Mouse (Mus musculus) hindbrain, postnatal 0 days (tissue): ENCODE data around the gene Eepd1. TPM values are rescaled to one million over a fixed set of nuclear protein-coding genes. Genes with fewer than 3 reads are reported as not detected.

ENCODE experiments used
- ATAC-seq: fragments of 200-750 bp; cut with Nextera tagmentation; 2 replicates; pipeline ENCODE4 v1.8.0; 2017; ENCODE audit warnings: mild to moderate bottlenecking, moderate TSS enrichment, moderate library complexity
- DNase-seq: peaks from one replicate; pipeline ENCODE4 v3.0.0-alpha.2; 2015; ENCODE audit warnings: low spot score
- H3K27ac ChIP-seq: fragments of 300-500 bp; sonication (generic); 2 replicates; pipeline ENCODE4 v1.5.1; 2014; ENCODE audit warnings: mild to moderate bottlenecking
- H3K27me3 ChIP-seq: fragments of 300-500 bp; sonication (generic); 2 replicates; pipeline ENCODE4 v1.6.1; 2014; ENCODE audit warnings: low read length, mixed read lengths; ENCODE audit not compliant: insufficient read depth
- H3K36me3 ChIP-seq: fragments of 300-500 bp; sonication (generic); 2 replicates; pipeline ENCODE4 v1.6.1; 2014; ENCODE audit warnings: low read length, mixed read lengths; ENCODE audit not compliant: insufficient read depth
- H3K4me1 ChIP-seq: fragments of 300-500 bp; sonication (generic); 2 replicates; pipeline ENCODE4 v1.6.1; 2014; ENCODE audit warnings: antibody characterized with exemption, low read length, mixed read lengths; ENCODE audit not compliant: insufficient read depth
- H3K4me2 ChIP-seq: fragments of 300-500 bp; sonication (generic); 2 replicates; pipeline ENCODE4 v1.6.1; 2014; ENCODE audit warnings: low read depth, mild to moderate bottlenecking, low read length, moderate library complexity, mixed read lengths
- H3K4me3 ChIP-seq: fragments of 300-500 bp; sonication (generic); 2 replicates; pipeline ENCODE4 v1.5.1; 2014; ENCODE audit warnings: low read length
- H3K9ac ChIP-seq: fragments of 300-500 bp; sonication (generic); replicated peaks from 2 replicates; pipeline ENCODE4 v1.6.1; 2014; ENCODE audit warnings: mild to moderate bottlenecking, low read length, moderate library complexity, mixed read lengths
- H3K9me3 ChIP-seq: fragments of 300-500 bp; sonication (generic); 2 replicates; pipeline ENCODE4 v1.6.1; 2016; ENCODE audit warnings: low read length, mixed read lengths
- CTCF ChIP-seq: IDR thresholded peaks from 2 replicates; pipeline ENCODE4 v1.5.1; 2016; ENCODE audit warnings: antibody characterized with exemption, control low read depth, low read depth
- WGBS: fragments of 180-500 bp; shearing (Covaris S2); extraction: QIAGEN DNeasy Blood & Tissue Kit; methylation state at CpG from one replicate; pipeline ENCODE4 v1.1.7; 2014; 5-methylcytosine and 5-hydroxymethylcytosine counted together
- polyA plus RNA-seq: library from polyadenylated mRNA; unstranded; fragments of >200 nt; fragmentation: Nextera tagmentation; extraction: Ambion mirVana; gene quantifications from 2 replicates; pipeline ENCODE4 v1.2.1, GENCODE M21; 2015
- total RNA-seq: library from RNA; depleted of rRNA; stranded (reverse); fragments of >200 nt; gene quantifications from 2 replicates; pipeline ENCODE4 v1.2.3, GENCODE M21; 2014

Eepd1 gene
- total and polyA plus RNA-seq, 2 experiments from 2014 or later: 14.5 to 15.8 TPM

GRCm38 (mm10) chr9:25549130-25550060 lies 68.0 kb downstream of the Eepd1 start:
- no peak for ATAC-seq
- TF ChIP-seq CTCF: no peak
- Histone ChIP-seq H3K36me3 (no peaks in the 10 kb centered on the region), H3K27ac (no peak overlapping the region), H3K4me3 (no peak overlapping the region), H3K27me3 (no peaks in the 10 kb centered on the region), H3K9me3 (no peaks in the 10 kb centered on the region), H3K4me2 (no peak overlapping the region), H3K9ac (no peak overlapping the region), H3K4me1 (no peaks in the 10 kb centered on the region)
- 78% methylated on average over 8 of the region's 8 CpGs for WGBS
- DNase-seq: peak; percentile 19

DNA sequence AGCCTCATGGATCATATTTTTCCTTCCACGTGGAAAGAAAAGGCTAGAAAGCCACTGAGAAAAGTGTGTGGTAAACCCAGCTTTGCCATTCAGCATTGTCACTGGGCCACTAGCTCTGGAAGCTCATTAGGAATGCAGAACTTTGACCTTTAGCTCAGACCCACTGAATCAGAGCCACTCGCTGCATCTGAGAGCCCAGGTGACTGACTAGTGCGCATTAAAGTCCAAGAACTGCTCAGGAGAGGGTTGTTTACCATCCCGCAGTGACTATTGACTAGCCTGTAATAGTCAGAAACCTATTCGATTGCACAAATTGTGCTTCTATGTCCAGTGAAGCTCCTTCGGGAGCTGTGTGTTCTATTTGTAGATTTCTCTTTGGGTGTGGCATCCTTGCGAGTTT lies 68.8 kb downstream of the Eepd1 start:
- H3K9ac ChIP-seq: no peak overlapping the region
- no peak for ATAC-seq
- H3K27me3 ChIP-seq: no peaks in the 10 kb centered on the region

DNA sequence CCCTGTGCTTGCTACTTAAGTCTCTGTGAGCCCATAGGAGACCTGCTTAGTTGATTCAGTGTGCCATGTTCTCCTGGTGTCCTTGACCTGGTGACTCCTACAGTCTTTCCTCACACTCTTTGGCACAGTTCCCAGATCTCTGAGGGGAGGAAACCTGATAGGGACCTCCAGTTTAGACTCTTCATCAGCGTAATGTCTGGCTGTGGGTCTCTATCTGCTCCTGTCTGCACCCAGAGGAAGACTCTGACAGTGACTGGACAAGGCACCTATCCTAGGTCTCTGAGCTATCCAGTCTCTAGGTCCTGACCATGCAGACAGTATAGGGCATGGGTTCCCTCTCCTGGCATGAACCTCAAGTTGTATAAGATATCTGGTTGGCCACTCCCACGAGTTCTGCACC lies 71.2 kb downstream of the Eepd1 start:
- no peak overlapping the region for H3K9ac ChIP-seq
- no peak for TF ChIP-seq CTCF
- ATAC-seq: no peak
- 77% methylated on average over 2 of the region's 2 CpGs for WGBS
- no peaks in the 10 kb centered on the region for H3K9me3 ChIP-seq
- H3K4me2 ChIP-seq: no peak overlapping the region
- H3K4me3 ChIP-seq: no peak overlapping the region
- no peak overlapping the region for H3K27ac ChIP-seq
- H3K4me1 ChIP-seq: no peaks in the 10 kb centered on the region
- DNase-seq: no peak
- no peaks in the 10 kb centered on the region for H3K27me3 ChIP-seq
- no peaks in the 10 kb centered on the region for H3K36me3 ChIP-seq

More for the DNA sequence above, 68.8 kb downstream of the Eepd1 start:
- no peak for TF ChIP-seq CTCF
- WGBS: 90% methylated on average over 7 of the region's 7 CpGs
- Histone ChIP-seq H3K9me3 (no peaks in the 10 kb centered on the region), H3K36me3 (no peaks in the 10 kb centered on the region), H3K27ac (no peak overlapping the region), H3K4me3 (no peak overlapping the region), H3K4me2 (no peak overlapping the region), H3K4me1 (no peaks in the 10 kb centered on the region)
- no peak for DNase-seq

DNA sequence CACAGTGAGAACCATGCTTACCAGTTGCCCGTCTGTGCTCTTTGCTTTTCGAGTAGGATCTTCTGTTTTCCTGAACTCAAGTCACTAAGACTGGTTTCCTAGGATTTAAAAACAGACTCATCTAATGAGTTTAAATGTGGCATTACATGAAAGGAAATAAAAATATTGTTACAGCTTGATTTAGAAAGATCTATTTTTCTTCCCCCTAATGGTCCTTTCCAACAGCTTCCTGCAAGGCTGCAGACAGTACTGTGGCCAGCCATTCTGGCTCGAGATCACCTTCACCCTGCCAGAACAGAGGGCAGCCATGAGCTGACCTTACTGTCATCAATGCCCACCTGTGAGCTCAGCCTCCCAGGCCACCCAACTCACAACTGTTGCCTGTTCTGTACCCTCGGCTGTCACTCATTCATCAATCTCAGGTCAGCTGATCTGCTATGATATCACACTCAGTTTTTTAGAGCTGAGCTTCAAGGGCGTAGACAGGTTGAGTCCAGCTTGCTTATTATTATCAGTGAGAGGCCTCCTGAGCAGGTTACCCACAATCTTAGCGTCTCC lies 73.0 kb downstream of the Eepd1 start:
- DNase-seq (no peak), ATAC-seq (no peak)
- Histone ChIP-seq H3K4me2 (no peak overlapping the region), H3K9me3 (no peaks in the 10 kb centered on the region), H3K4me1 (no peaks in the 10 kb centered on the region), H3K27ac (no peak overlapping the region), H3K4me3 (no peak overlapping the region), H3K9ac (no peak overlapping the region), H3K27me3 (no peaks in the 10 kb centered on the region), H3K36me3 (no peaks in the 10 kb centered on the region)
- 89% methylated on average over 6 of the region's 6 CpGs for WGBS
- TF ChIP-seq CTCF: no peak

DNA sequence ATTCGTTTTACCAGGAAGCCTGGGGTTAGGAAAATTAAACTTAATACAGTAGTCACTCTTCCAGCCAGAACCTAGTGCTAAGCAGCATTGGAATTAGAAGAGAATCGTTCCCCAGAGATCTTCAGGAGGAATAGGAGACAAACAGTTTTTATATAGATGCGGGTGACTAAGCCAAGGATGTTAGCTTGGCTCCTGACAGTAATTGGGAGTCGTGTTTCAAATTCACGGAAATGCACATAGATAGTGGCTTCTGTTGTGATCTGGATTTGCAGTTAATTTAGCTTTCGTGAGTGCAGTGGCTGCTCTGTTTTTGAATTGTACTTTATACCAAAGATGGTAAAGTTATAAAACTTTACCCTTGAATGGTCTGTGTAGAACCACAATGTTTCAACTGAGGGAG lies 73.9 kb downstream of the Eepd1 start:
- no peak for ATAC-seq
- no peak for TF ChIP-seq CTCF
- Histone ChIP-seq H3K4me1 (no peaks in the 10 kb centered on the region), H3K36me3 (no peaks in the 10 kb centered on the region), H3K9me3 (no peaks in the 10 kb centered on the region), H3K27ac (no peak overlapping the region), H3K4me3 (no peak overlapping the region), H3K4me2 (no peak overlapping the region), H3K27me3 (no peaks in the 10 kb centered on the region), H3K9ac (no peak overlapping the region)
- 76% methylated on average over 6 of the region's 6 CpGs for WGBS
- DNase-seq: no peak

- WGBS: 84% methylated on average over 3 of the region's 3 CpGs
- H3K36me3 ChIP-seq: no peaks in the 10 kb centered on the region
- TF ChIP-seq CTCF: no peak
- H3K4me2 ChIP-seq: no peak overlapping the region
- H3K4me1 ChIP-seq: no peaks in the 10 kb centered on the region
- no peak overlapping the region for H3K4me3 ChIP-seq
- ATAC-seq (no peak), DNase-seq (no peak)
- H3K9me3 ChIP-seq: no peaks in the 10 kb centered on the region
- no peak overlapping the region for H3K27ac ChIP-seq
- no peak overlapping the region for H3K9ac ChIP-seq
- no peaks in the 10 kb centered on the region for H3K27me3 ChIP-seq
These were observed 74.7 kb downstream of the Eepd1 start for GRCm38 (mm10) chr9:25556008-25556407.

DNA sequence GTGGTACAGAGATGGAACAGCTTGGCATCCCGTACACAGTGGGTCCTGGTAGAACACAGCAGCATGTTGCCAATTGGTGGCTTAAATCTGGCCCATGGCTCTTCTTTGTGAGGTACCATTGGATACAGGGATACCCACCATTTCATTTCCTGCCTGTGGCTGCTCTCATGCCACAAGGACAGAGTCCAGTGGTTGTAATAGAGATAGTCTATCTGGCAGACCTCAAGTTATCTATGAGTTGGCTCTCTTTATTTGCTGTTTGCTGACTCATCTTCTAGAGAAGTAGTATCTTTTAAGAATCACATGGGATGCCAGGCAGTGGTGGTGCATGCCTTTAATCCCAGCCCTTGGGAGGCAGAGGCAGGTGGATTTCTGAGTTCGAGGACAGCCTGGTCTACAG lies 76.0 kb downstream of the Eepd1 start:
- TF ChIP-seq CTCF: no peak
- WGBS: 94% methylated on average over 2 of the region's 2 CpGs

More for the DNA sequence above, 76.0 kb downstream of the Eepd1 start:
- Histone ChIP-seq H3K9ac (no peak overlapping the region), H3K4me2 (no peak overlapping the region), H3K27me3 (no peaks in the 10 kb centered on the region), H3K27ac (no peak overlapping the region), H3K4me3 (no peak overlapping the region), H3K36me3 (no peaks in the 10 kb centered on the region), H3K9me3 (no peaks in the 10 kb centered on the region), H3K4me1 (no peaks in the 10 kb centered on the region)
- DNase-seq: no peak
- ATAC-seq: no peak
